Mouse (Mus musculus) stomach, embryonic 16.5 days (tissue): ENCODE data around the gene Thoc5. TPM values are rescaled to one million over a fixed set of nuclear protein-coding genes. Genes with fewer than 3 reads are reported as not detected.

Source experiments
- ATAC-seq: fragments of 200-750 bp; cut with Nextera tagmentation; 2 replicates; pipeline ENCODE4 v1.8.0; 2017; ENCODE audit warnings: moderate number of reproducible peaks, moderate TSS enrichment; ENCODE audit not compliant: insufficient read depth, low FRiP score
- H3K27ac ChIP-seq: fragments of 300-500 bp; sonication (generic); 2 replicates; pipeline ENCODE4 v1.5.1; 2014; ENCODE audit warnings: low read length
- H3K27me3 ChIP-seq: fragments of 300-500 bp; sonication (generic); 2 replicates; pipeline ENCODE4 v1.6.1; 2014; ENCODE audit warnings: low read length, control low read depth, mixed read lengths; ENCODE audit not compliant: control insufficient read depth, insufficient read depth
- H3K36me3 ChIP-seq: fragments of 300-500 bp; sonication (generic); 2 replicates; pipeline ENCODE4 v1.6.1; 2014; ENCODE audit warnings: low read length; ENCODE audit not compliant: control insufficient read depth, insufficient read depth
- H3K4me1 ChIP-seq: fragments of 300-500 bp; sonication (generic); 2 replicates; pipeline ENCODE4 v1.6.1; 2014; ENCODE audit warnings: low read length, control low read depth, mixed read lengths; ENCODE audit not compliant: control insufficient read depth, insufficient read depth
- H3K4me2 ChIP-seq: fragments of 300-500 bp; sonication (generic); 2 replicates; pipeline ENCODE4 v1.6.1; 2014; ENCODE audit warnings: low read depth, low read length, mixed read lengths
- H3K4me3 ChIP-seq: fragments of 300-500 bp; sonication (generic); replicated peaks from 2 replicates; pipeline ENCODE4 v1.5.1; 2014; ENCODE audit warnings: mild to moderate bottlenecking, low read length
- H3K9ac ChIP-seq: fragments of 300-500 bp; sonication (generic); 2 replicates; pipeline ENCODE4 v1.6.1; 2014; ENCODE audit warnings: low read length
- H3K9me3 ChIP-seq: fragments of 300-500 bp; sonication (generic); replicated peaks from 2 replicates; pipeline ENCODE4 v1.6.1; 2016; ENCODE audit warnings: low read length, control low read depth; ENCODE audit not compliant: control insufficient read depth
- WGBS: fragments of 180-500 bp; shearing (Covaris S2); extraction: QIAGEN DNeasy Blood & Tissue Kit; methylation state at CpG from one replicate; pipeline ENCODE4 v1.1.7; 2014; 5-methylcytosine and 5-hydroxymethylcytosine counted together
- polyA plus RNA-seq: library from polyadenylated mRNA; unstranded; fragments of >200 nt; fragmentation: Nextera tagmentation; extraction: Ambion mirVana; gene quantifications from 2 replicates; pipeline ENCODE4 v1.2.1, GENCODE M21; 2015

The Thoc5 gene
- polyA plus RNA-seq, 1 experiment from 2014 or later = 29.8 TPM

GRCm38 (mm10) chr11:4936243-4936642 lies 41.1 kb downstream of the Thoc5 start:
- H3K27ac ChIP-seq = no peak overlapping the region
- H3K4me3 ChIP-seq = no peak overlapping the region
- H3K9ac ChIP-seq = no peak overlapping the region
- H3K36me3 ChIP-seq = no peaks in the 10 kb centered on the region
- no peaks in the 10 kb centered on the region for H3K27me3 ChIP-seq
- H3K4me1 ChIP-seq = peaks cover 4% of the 10 kb centered on the region; the same call in 1 of the 2 replicates
- no peak overlapping the region for H3K4me2 ChIP-seq
- 75% methylated on average over 5 of the region's 5 CpGs for WGBS
- ATAC-seq = no peak
- no peaks in the 10 kb centered on the region for H3K9me3 ChIP-seq

DNA sequence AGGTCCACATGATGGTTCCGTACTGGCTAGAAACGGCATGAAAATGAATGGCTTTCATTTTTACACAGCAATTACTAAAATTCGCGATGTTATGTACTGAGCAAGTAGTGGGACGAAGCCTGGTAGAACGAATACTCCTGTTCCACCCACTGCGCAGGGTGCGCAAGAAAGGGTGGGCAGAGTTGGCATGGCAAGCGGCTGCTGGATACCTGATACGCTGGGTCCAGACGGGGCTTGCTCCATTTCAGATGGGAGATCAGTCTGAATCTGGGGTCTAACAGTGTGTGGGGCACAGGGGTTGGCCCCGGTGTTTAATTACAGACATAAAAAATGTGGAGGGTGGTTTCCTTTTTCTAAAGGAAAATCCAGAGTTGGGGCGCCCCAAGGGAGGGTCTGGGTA lies 51.4 kb downstream of the Thoc5 start:
- H3K9ac ChIP-seq = no peak overlapping the region
- 45% methylated on average over 13 of the region's 13 CpGs for WGBS
- no peaks in the 10 kb centered on the region for H3K9me3 ChIP-seq
- no peaks in the 10 kb centered on the region for H3K36me3 ChIP-seq
- peaks cover 60% of the 10 kb centered on the region for H3K27me3 ChIP-seq
- ATAC-seq = no peak
- H3K4me3 ChIP-seq = peak overlapping the region; percentile 52; the same call in 1 of the 2 replicates
- 0 out of 2 replicates have a peak, but pooled peaks cover 4% of the 10 kb centered on the region for H3K4me1 ChIP-seq
- no peak overlapping the region for H3K27ac ChIP-seq
- H3K4me2 ChIP-seq = peak overlapping the region; percentile 69; the same call in 1 of the 2 replicates

GRCm38 (mm10) chr11:4946947-4947812 lies 52.1 kb downstream of the Thoc5 start:
- peak; percentile 79 for ATAC-seq
- H3K4me3 ChIP-seq = peak overlapping the region; percentile 52
- peaks cover 65% of the 10 kb centered on the region for H3K27me3 ChIP-seq
- peak overlapping the region; percentile 12 for H3K9ac ChIP-seq
- no peaks in the 10 kb centered on the region for H3K36me3 ChIP-seq
- 0 out of 2 replicates have a peak, but pooled peaks cover 4% of the 10 kb centered on the region for H3K4me1 ChIP-seq
- no peak overlapping the region for H3K27ac ChIP-seq
- peak overlapping the region; percentile 69 for H3K4me2 ChIP-seq
- no peaks in the 10 kb centered on the region for H3K9me3 ChIP-seq
- under 1% methylated on average over 120 of the region's 120 CpGs for WGBS

DNA sequence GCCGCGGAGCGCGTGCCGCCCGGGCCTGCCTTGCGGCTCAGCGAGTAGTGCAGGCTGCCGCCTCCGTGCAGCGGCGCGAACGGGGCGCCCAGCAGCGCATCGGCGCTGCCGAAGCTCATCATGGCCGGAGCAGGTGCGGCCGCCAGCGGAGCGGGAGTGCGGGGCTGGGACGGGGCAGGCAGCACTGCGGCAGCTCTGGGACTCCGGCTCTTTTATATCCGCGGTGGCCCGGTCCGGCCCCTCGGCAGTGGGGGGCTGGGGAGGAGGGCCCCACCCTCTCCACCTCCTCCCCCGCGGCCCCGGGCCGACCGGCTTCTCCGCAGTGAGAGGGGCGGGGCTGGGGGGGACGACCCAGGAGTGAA lies 52.7 kb downstream of the Thoc5 start, which contains the start of gene Nefh:
Nefh (minus strand) TSS at position 252 of the 362 bp plus-strand sequence.
- peak within 1 kb of the TSS; percentile 12 for H3K9ac ChIP-seq
- ATAC-seq = peak; percentile 52; the same call in 1 of the 2 replicates
- peaks cover 66% of the 10 kb centered on the region for H3K27me3 ChIP-seq
- H3K4me2 ChIP-seq = peak within 1 kb of the TSS; percentile 69
- 0 out of 2 replicates have a peak, but pooled peaks cover 4% of the 10 kb centered on the region for H3K4me1 ChIP-seq
- H3K4me3 ChIP-seq = peak within 1 kb of the TSS; percentile 52
- no peaks in the 10 kb centered on the region for H3K36me3 ChIP-seq
- H3K27ac ChIP-seq = no peak within 1 kb of the TSS
- H3K9me3 ChIP-seq = no peaks in the 10 kb centered on the region
- WGBS = under 1% methylated on average over 41 of the region's 41 CpGs

DNA sequence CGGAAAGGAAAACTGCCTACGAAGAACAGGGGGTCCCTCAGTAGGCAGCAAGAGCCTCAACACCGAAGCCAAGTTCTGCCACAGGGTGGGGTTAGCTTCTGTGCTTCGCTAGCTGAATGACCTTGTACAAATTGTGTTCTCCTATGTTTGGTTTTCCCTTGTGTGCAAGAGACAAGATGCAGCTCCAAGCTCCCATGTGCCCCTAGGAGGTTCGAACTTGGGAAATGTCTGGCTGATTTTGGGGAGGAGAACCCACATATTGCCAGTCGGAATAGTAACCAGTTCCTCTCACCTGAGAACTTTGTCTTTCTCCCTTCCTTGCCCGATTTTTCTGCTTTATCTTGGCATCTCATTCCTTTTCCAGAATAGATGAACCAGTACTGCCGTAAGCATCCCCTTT lies 53.7 kb downstream of the Thoc5 start:
- 40% methylated on average over 8 of the region's 8 CpGs for WGBS
- H3K4me2 ChIP-seq = no peak overlapping the region
- peaks cover 69% of the 10 kb centered on the region for H3K27me3 ChIP-seq
- no peaks in the 10 kb centered on the region for H3K9me3 ChIP-seq
- no peak overlapping the region for H3K27ac ChIP-seq
- no peaks in the 10 kb centered on the region for H3K36me3 ChIP-seq
- ATAC-seq = no peak
- no peak overlapping the region for H3K9ac ChIP-seq
- H3K4me3 ChIP-seq = no peak overlapping the region
- 0 out of 2 replicates have a peak, but pooled peaks cover 4% of the 10 kb centered on the region for H3K4me1 ChIP-seq

DNA sequence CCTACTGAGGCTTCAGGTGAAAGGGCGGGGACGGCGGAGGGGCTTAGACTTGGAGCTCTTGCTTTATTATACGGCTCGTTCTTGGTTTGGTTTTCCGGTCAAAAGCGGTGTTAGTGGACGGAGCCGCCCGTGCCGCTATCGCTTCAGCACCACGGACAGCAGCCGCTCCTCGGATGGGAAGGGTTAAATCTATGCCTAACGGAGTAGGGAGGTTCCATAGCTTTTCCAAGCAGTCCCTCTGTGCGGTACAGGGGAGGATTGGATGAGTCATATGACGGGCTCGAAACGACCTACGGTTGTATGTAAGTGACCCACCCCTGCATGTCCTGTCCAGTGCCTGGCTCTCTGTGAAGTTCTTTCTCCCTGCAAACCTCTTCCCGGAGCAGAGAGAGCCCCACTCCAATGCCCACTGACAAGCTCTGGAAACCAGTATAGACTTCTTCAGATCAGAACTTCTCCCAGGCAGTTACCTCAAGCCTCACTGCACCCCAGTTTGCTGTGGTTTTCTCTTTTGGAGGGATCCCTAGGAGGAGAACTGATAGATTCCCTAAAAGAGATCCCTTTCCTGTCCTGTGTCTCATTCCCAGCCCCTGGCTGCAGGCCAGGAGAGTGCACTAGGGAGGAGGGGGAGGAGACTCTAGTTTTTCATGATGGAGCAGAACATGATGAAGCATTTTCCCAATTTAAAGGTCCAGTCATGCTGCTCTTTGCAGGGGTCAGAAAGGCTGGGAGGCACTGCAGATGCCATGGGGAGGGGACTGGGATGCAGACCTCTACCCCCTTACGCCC lies 54.3 kb downstream of the Thoc5 start:
- Histone ChIP-seq H3K36me3 (no peaks in the 10 kb centered on the region), H3K27me3 (peaks cover 69% of the 10 kb centered on the region), H3K4me3 (no peak overlapping the region), H3K4me1 (0 out of 2 replicates have a peak, but pooled peaks cover 4% of the 10 kb centered on the region), H3K9ac (no peak overlapping the region), H3K27ac (no peak overlapping the region), H3K9me3 (no peaks in the 10 kb centered on the region), H3K4me2 (no peak overlapping the region)
- ATAC-seq = no peak
- 6% methylated on average over 23 of the region's 23 CpGs for WGBS

DNA sequence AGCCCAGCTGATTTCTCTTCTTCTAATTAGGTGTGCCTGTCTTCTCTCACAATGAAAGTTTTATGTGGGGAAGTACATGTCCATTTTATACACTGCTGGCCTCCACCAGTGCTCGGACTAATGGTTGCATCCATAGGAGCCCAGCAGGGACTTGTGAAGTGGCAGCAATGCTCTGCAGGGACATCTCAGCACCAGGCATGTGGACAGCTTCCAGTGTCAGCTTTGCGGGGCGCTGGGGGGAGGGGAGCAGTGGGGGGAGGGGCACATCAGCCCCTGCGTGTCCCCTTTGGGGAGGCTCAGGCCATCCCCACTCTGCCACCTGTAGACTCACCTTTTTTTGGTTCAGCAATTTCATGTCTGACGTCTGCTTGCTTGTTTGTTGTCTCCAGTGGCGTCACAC lies 58.3 kb downstream of the Thoc5 start:
- Histone ChIP-seq H3K27ac (no peak overlapping the region), H3K9ac (no peak overlapping the region), H3K4me1 (no peaks in the 10 kb centered on the region), H3K36me3 (no peaks in the 10 kb centered on the region), H3K4me3 (no peak overlapping the region), H3K4me2 (no peak overlapping the region), H3K27me3 (peaks cover 34% of the 10 kb centered on the region), H3K9me3 (no peaks in the 10 kb centered on the region)
- no peak for ATAC-seq
- WGBS = 2% methylated on average over 6 of the region's 6 CpGs

DNA sequence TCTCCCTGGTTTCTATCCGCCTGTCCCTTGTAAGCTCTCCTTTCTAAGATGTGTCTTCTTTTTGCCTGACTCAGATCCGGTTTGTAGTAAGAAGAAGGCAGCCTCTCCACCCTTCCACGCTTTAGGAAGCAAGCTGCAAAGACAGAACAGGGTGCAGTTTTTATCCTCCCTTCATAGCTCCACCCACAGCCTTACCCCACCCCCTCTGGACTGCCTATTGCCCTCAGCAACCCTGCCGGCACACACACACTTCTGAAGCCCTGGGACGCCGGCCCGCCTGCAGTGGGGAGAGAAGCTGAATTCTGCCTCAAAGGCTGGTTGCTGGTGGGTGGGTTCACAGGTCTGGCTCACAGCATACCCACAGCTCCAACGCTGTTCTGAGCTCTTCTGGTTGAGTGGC lies 58.8 kb downstream of the Thoc5 start:
- Histone ChIP-seq H3K4me1 (no peaks in the 10 kb centered on the region), H3K27me3 (peaks cover 29% of the 10 kb centered on the region), H3K27ac (no peak overlapping the region), H3K9me3 (no peaks in the 10 kb centered on the region), H3K9ac (no peak overlapping the region), H3K4me3 (no peak overlapping the region), H3K36me3 (no peaks in the 10 kb centered on the region), H3K4me2 (no peak overlapping the region)
- ATAC-seq = no peak
- 5% methylated on average over 8 of the region's 8 CpGs for WGBS
